Mouse (Mus musculus) forebrain, embryonic 11.5 days (tissue): ENCODE measurements around the gene Itga4. TPM values are rescaled to one million over a fixed set of nuclear protein-coding genes. Genes with fewer than 3 reads are reported as not detected.
A peak's percentile ranks its signal among the peaks of the same experiment; 100 is the strongest.

Experiments used
- ATAC-seq: fragments of 200-750 bp; cut with Nextera tagmentation; replicated peaks from 2 replicates; pipeline ENCODE4 v1.8.0; 2017; ENCODE audit warnings: moderate TSS enrichment; ENCODE audit not compliant: low FRiP score
- DNase-seq: peaks from one replicate; pipeline ENCODE4 v3.0.0-alpha.2; 2017; ENCODE audit warnings: low spot score
- H3K27ac ChIP-seq: fragments of 300-500 bp; sonication (generic); 2 replicates; pipeline ENCODE4 v1.5.1; 2014; ENCODE audit warnings: low read depth, low read length
- H3K27me3 ChIP-seq: fragments of 300-500 bp; sonication (generic); 2 replicates; pipeline ENCODE4 v1.6.1; 2014; ENCODE audit warnings: mild to moderate bottlenecking, low read length, mixed read lengths; ENCODE audit not compliant: control insufficient read depth, insufficient read depth
- H3K36me3 ChIP-seq: fragments of 300-500 bp; sonication (generic); 2 replicates; pipeline ENCODE4 v1.6.1; 2014; ENCODE audit warnings: mild to moderate bottlenecking, low read length, moderate library complexity, mixed read lengths; ENCODE audit not compliant: control insufficient read depth, insufficient read depth
- H3K4me1 ChIP-seq: fragments of 300-500 bp; sonication (generic); replicated peaks from 2 replicates; pipeline ENCODE4 v1.6.1; 2014; ENCODE audit warnings: low read length, mixed read lengths; ENCODE audit not compliant: control insufficient read depth, insufficient read depth
- H3K4me2 ChIP-seq: fragments of 300-500 bp; sonication (generic); 2 replicates; pipeline ENCODE4 v1.6.1; 2014; ENCODE audit warnings: low read depth, mild to moderate bottlenecking, low read length, moderate library complexity, mixed read lengths; ENCODE audit not compliant: severe bottlenecking
- H3K4me3 ChIP-seq: fragments of 300-500 bp; sonication (generic); 2 replicates; pipeline ENCODE4 v1.5.1; 2014; ENCODE audit warnings: low read depth, low read length
- H3K9ac ChIP-seq: fragments of 300-500 bp; sonication (generic); 2 replicates; pipeline ENCODE4 v1.6.1; 2014; ENCODE audit warnings: low read length
- H3K9me3 ChIP-seq: fragments of 300-500 bp; sonication (generic); 2 replicates; pipeline ENCODE4 v1.6.1; 2016; ENCODE audit warnings: low read length, mixed read lengths; ENCODE audit not compliant: control insufficient read depth
- WGBS: fragments of 180-500 bp; shearing (Covaris S2); extraction: QIAGEN DNeasy Blood & Tissue Kit; methylation state at CpG from one replicate; pipeline ENCODE4 v1.1.7; 2014; 5-methylcytosine and 5-hydroxymethylcytosine counted together
- polyA plus RNA-seq: library from polyadenylated mRNA; unstranded; fragments of >200 nt; fragmentation: Nextera tagmentation; extraction: Ambion mirVana; gene quantifications from 2 replicates; pipeline ENCODE4 v1.2.1, GENCODE M21; 2014

Itga4 gene
- polyA plus RNA-seq, 1 experiment from 2014 or later = 8.8 TPM

GRCm38 (mm10) chr2:79256880-79257279 lies 1.7 kb downstream of the Itga4 start:
- no peak overlapping the region for H3K9ac ChIP-seq
- no peaks in the 10 kb centered on the region for H3K9me3 ChIP-seq
- H3K4me2 ChIP-seq = no peak overlapping the region
- H3K36me3 ChIP-seq = no peaks in the 10 kb centered on the region
- no peaks in the 10 kb centered on the region for H3K27me3 ChIP-seq
- no peak overlapping the region for H3K27ac ChIP-seq
- 75% methylated on average over 4 of the region's 4 CpGs for WGBS
- no peak for ATAC-seq
- H3K4me1 ChIP-seq = no peaks in the 10 kb centered on the region
- no peak overlapping the region for H3K4me3 ChIP-seq
- no peak for DNase-seq

GRCm38 (mm10) chr2:79257411-79257810 lies 2.2 kb downstream of the Itga4 start:
- H3K9ac ChIP-seq = no peak overlapping the region
- DNase-seq (no peak), ATAC-seq (no peak)
- no peak overlapping the region for H3K27ac ChIP-seq
- 76% methylated on average over 4 of the region's 4 CpGs for WGBS
- H3K36me3 ChIP-seq = no peaks in the 10 kb centered on the region
- no peaks in the 10 kb centered on the region for H3K27me3 ChIP-seq
- H3K9me3 ChIP-seq = no peaks in the 10 kb centered on the region
- H3K4me2 ChIP-seq = no peak overlapping the region
- H3K4me1 ChIP-seq = no peaks in the 10 kb centered on the region
- H3K4me3 ChIP-seq = no peak overlapping the region

- Histone ChIP-seq H3K4me2 (no peak overlapping the region), H3K9ac (no peak overlapping the region), H3K4me1 (no peaks in the 10 kb centered on the region), H3K9me3 (no peaks in the 10 kb centered on the region), H3K36me3 (no peaks in the 10 kb centered on the region), H3K27ac (no peak overlapping the region), H3K4me3 (no peak overlapping the region), H3K27me3 (no peaks in the 10 kb centered on the region)
- DNase-seq (no peak), ATAC-seq (no peak)
- WGBS = 74% methylated on average over 4 of the region's 4 CpGs
Measured at GRCm38 (mm10) chr2:79259326-79259725, 4.1 kb downstream of the Itga4 start.

GRCm38 (mm10) chr2:79265665-79266064 lies 10.4 kb downstream of the Itga4 start:
- no peaks in the 10 kb centered on the region for H3K36me3 ChIP-seq
- H3K4me3 ChIP-seq = no peak overlapping the region

GRCm38 (mm10) chr2:79266480-79266879 lies 11.3 kb downstream of the Itga4 start:
- H3K4me1 ChIP-seq = no peaks in the 10 kb centered on the region
- no peaks in the 10 kb centered on the region for H3K27me3 ChIP-seq
- no peaks in the 10 kb centered on the region for H3K9me3 ChIP-seq
- DNase-seq (no peak), ATAC-seq (no peak)
- no peak overlapping the region for H3K4me3 ChIP-seq
- no peak overlapping the region for H3K4me2 ChIP-seq
- WGBS = 94% methylated on average over 3 of the region's 3 CpGs
- no peak overlapping the region for H3K9ac ChIP-seq
- H3K27ac ChIP-seq = no peak overlapping the region
- H3K36me3 ChIP-seq = no peaks in the 10 kb centered on the region

More at GRCm38 (mm10) chr2:79265665-79266064, 10.4 kb downstream of the Itga4 start:
- no peaks in the 10 kb centered on the region for H3K9me3 ChIP-seq
- H3K4me2 ChIP-seq = no peak overlapping the region
- ATAC-seq = no peak
- H3K27me3 ChIP-seq = no peaks in the 10 kb centered on the region
- H3K9ac ChIP-seq = no peak overlapping the region
- H3K27ac ChIP-seq = no peak overlapping the region
- WGBS = 41% methylated on average over 4 of the region's 4 CpGs
- no peaks in the 10 kb centered on the region for H3K4me1 ChIP-seq
- DNase-seq = peak; percentile 66

- Histone ChIP-seq H3K9me3 (no peaks in the 10 kb centered on the region), H3K4me2 (no peak overlapping the region), H3K9ac (no peak overlapping the region), H3K27ac (no peak overlapping the region), H3K27me3 (no peaks in the 10 kb centered on the region), H3K36me3 (no peaks in the 10 kb centered on the region), H3K4me1 (no peaks in the 10 kb centered on the region), H3K4me3 (no peak overlapping the region)
- ATAC-seq (no peak), DNase-seq (no peak)
- 93% methylated on average over 3 of the region's 3 CpGs for WGBS
Measured at GRCm38 (mm10) chr2:79267181-79267580, 12.0 kb downstream of the Itga4 start.

- Histone ChIP-seq H3K4me2 (no peak overlapping the region), H3K9me3 (no peaks in the 10 kb centered on the region), H3K4me1 (no peaks in the 10 kb centered on the region), H3K27me3 (no peaks in the 10 kb centered on the region), H3K36me3 (no peaks in the 10 kb centered on the region), H3K9ac (no peak overlapping the region), H3K27ac (no peak overlapping the region), H3K4me3 (no peak overlapping the region)
- no peak for ATAC-seq
- no peak for DNase-seq
- 82% methylated on average over 4 of the region's 4 CpGs for WGBS
Measured at GRCm38 (mm10) chr2:79268863-79269262, 13.6 kb downstream of the Itga4 start.

- Histone ChIP-seq H3K36me3 (no peaks in the 10 kb centered on the region), H3K4me1 (no peaks in the 10 kb centered on the region), H3K27me3 (no peaks in the 10 kb centered on the region), H3K4me3 (no peak overlapping the region), H3K27ac (no peak overlapping the region), H3K9me3 (no peaks in the 10 kb centered on the region), H3K4me2 (no peak overlapping the region), H3K9ac (no peak overlapping the region)
- WGBS = 75% methylated on average over 3 of the region's 3 CpGs
- no peak for ATAC-seq
- no peak for DNase-seq
Measured at GRCm38 (mm10) chr2:79270034-79270535, 14.9 kb downstream of the Itga4 start.

- Histone ChIP-seq H3K4me1 (no peaks in the 10 kb centered on the region), H3K27me3 (no peaks in the 10 kb centered on the region), H3K4me3 (no peak overlapping the region), H3K27ac (no peak overlapping the region), H3K36me3 (no peaks in the 10 kb centered on the region), H3K9ac (no peak overlapping the region), H3K4me2 (no peak overlapping the region), H3K9me3 (no peaks in the 10 kb centered on the region)
- 90% methylated on average over 4 of the region's 4 CpGs for WGBS
- no peak for DNase-seq
- ATAC-seq = no peak
Measured at GRCm38 (mm10) chr2:79271838-79272237, 16.6 kb downstream of the Itga4 start.
